Mouse (Mus musculus) megakaryocyte, embryonic 14.5 days (primary cell): Measurements from ENCODE around the gene Csrnp3.

Experiments used
- FLI1 ChIP-seq: IDR thresholded peaks from 2 replicates; pipeline ENCODE4 v1.6.1; 2012; ENCODE audit warnings: low read length, inconsistent platforms, mixed read lengths
- GATA1 ChIP-seq: IDR thresholded peaks from 3 replicates; pipeline ENCODE4 v1.6.1; 2012; ENCODE audit warnings: mixed read lengths, low read length, inconsistent platforms, borderline replicate concordance

GRCm38 (mm10) chr2:66041203-66041916 is 195.8 kb downstream of the Csrnp3 start:
- no peak for TF ChIP-seq GATA1
- TF ChIP-seq FLI1 = no peak
